Mouse (Mus musculus) heart, embryonic 12.5 days (tissue): ENCODE data around the gene Parp9. TPM values are rescaled to one million over a fixed set of nuclear protein-coding genes. Genes with fewer than 3 reads are reported as not detected.
"Not testable (repeated sequence)": the region's sequence is repeated elsewhere in the genome, so short reads cannot be mapped to it uniquely, and the experiment has no call there.

Source experiments
- ATAC-seq: fragments of 200-750 bp; cut with Nextera tagmentation; 2 replicates; pipeline ENCODE4 v1.8.0; 2017; ENCODE audit warnings: moderate TSS enrichment, moderate library complexity; ENCODE audit not compliant: insufficient number of reproducible peaks, low FRiP score
- H3K27ac ChIP-seq: fragments of 300-500 bp; sonication (generic); 2 replicates; pipeline ENCODE4 v1.5.1; 2016; ENCODE audit warnings: mild to moderate bottlenecking, moderate library complexity; ENCODE audit not compliant: poor library complexity, severe bottlenecking
- H3K27me3 ChIP-seq: fragments of 300-500 bp; sonication (generic); replicated peaks from 2 replicates; pipeline ENCODE4 v1.6.1; 2016; ENCODE audit warnings: mild to moderate bottlenecking, moderate library complexity
- H3K36me3 ChIP-seq: fragments of 300-500 bp; sonication (generic); 2 replicates; pipeline ENCODE4 v1.6.1; 2016; ENCODE audit warnings: mild to moderate bottlenecking, moderate library complexity
- H3K4me1 ChIP-seq: fragments of 300-500 bp; sonication (generic); replicated peaks from 2 replicates; pipeline ENCODE4 v1.6.1; 2016; ENCODE audit warnings: mild to moderate bottlenecking
- H3K4me2 ChIP-seq: fragments of 300-500 bp; sonication (generic); 2 replicates; pipeline ENCODE4 v1.6.1; 2016; ENCODE audit warnings: mild to moderate bottlenecking, moderate library complexity
- H3K4me3 ChIP-seq: fragments of 300-500 bp; sonication (generic); 2 replicates; pipeline ENCODE4 v1.5.1; 2016; ENCODE audit warnings: mild to moderate bottlenecking
- H3K9ac ChIP-seq: fragments of 300-500 bp; sonication (generic); 2 replicates; pipeline ENCODE4 v1.6.1; 2016; ENCODE audit warnings: mild to moderate bottlenecking, moderate library complexity
- H3K9me3 ChIP-seq: fragments of 300-500 bp; sonication (generic); replicated peaks from 2 replicates; pipeline ENCODE4 v1.6.1; 2016; ENCODE audit warnings: mild to moderate bottlenecking, moderate library complexity
- WGBS: fragments of 180-500 bp; shearing (Covaris S2); methylation state at CpG from one replicate; pipeline ENCODE4 v1.1.7; 2016; 5-methylcytosine and 5-hydroxymethylcytosine counted together
- polyA plus RNA-seq: library from polyadenylated mRNA; unstranded; fragments of >200 nt; fragmentation: Nextera tagmentation; extraction: Ambion mirVana; gene quantifications from 2 replicates; pipeline ENCODE4 v1.2.1, GENCODE M21; 2016

Gene Parp9
- polyA plus RNA-seq, 1 experiment from 2014 or later, result 6.5 TPM

GRCm38 (mm10) chr16:35968149-35968548 is 29.9 kb downstream of the Parp9 start:
- no peaks in the 10 kb centered on the region for H3K9me3 ChIP-seq
- no peak overlapping the region for H3K9ac ChIP-seq
- H3K36me3 ChIP-seq, result peaks cover 2% of the 10 kb centered on the region; the same call in 1 of the 2 replicates
- no peak overlapping the region for H3K27ac ChIP-seq
- H3K4me1 ChIP-seq, result no peaks in the 10 kb centered on the region
- ATAC-seq, result no peak
- H3K27me3 ChIP-seq, result no peaks in the 10 kb centered on the region
- no peak overlapping the region for H3K4me3 ChIP-seq
- H3K4me2 ChIP-seq, result no peak overlapping the region
- 35% methylated on average over 2 of the region's 2 CpGs for WGBS

- Histone ChIP-seq H3K4me1 (no peaks in the 10 kb centered on the region), H3K27ac (no peak overlapping the region), H3K27me3 (no peaks in the 10 kb centered on the region), H3K9ac (no peak overlapping the region), H3K4me2 (no peak overlapping the region), H3K36me3 (no peaks in the 10 kb centered on the region; the same call in 1 of the 2 replicates), H3K4me3 (no peak overlapping the region), H3K9me3 (no peaks in the 10 kb centered on the region)
- 63% methylated on average over 1 of the region's 1 CpGs for WGBS
- ATAC-seq, result no peak
Measured at GRCm38 (mm10) chr16:35974021-35974420, 35.8 kb downstream of the Parp9 start.

GRCm38 (mm10) chr16:35978450-35978849 is 40.2 kb downstream of the Parp9 start, which contains the start of gene Kpna1:
Kpna1 (plus strand) TSS chr16:35978750.
- not testable (repeated sequence) for H3K27me3 ChIP-seq, H3K9me3 ChIP-seq, H3K4me3 ChIP-seq, H3K4me1 ChIP-seq, H3K9ac ChIP-seq, ATAC-seq, H3K4me2 ChIP-seq, H3K27ac ChIP-seq, H3K36me3 ChIP-seq
- whole genome bisulfite sequencing, result 92% methylated on average over 1 of the region's 1 CpGs

GRCm38 (mm10) chr16:35981363-35981821 is 43.1 kb downstream of the Parp9 start:
- no peak overlapping the region for H3K27ac ChIP-seq
- H3K4me3 ChIP-seq, result no peak overlapping the region
- peak; percentile 96 for ATAC-seq
- no peaks in the 10 kb centered on the region for H3K36me3 ChIP-seq
- no peaks in the 10 kb centered on the region for H3K9me3 ChIP-seq
- H3K4me1 ChIP-seq, result peaks cover 13% of the 10 kb centered on the region
- WGBS, result 45% methylated on average over 19 of the region's 19 CpGs
- no peaks in the 10 kb centered on the region for H3K27me3 ChIP-seq
- H3K9ac ChIP-seq, result no peak overlapping the region
- peak overlapping the region; percentile 0 for H3K4me2 ChIP-seq

GRCm38 (mm10) chr16:35982506-35982901 is 44.2 kb downstream of the Parp9 start:
- H3K4me2 ChIP-seq, result peak overlapping the region; percentile 75
- H3K9me3 ChIP-seq, result no peaks in the 10 kb centered on the region
- H3K4me1 ChIP-seq, result peaks cover 18% of the 10 kb centered on the region
- 3% methylated on average over 15 of the region's 15 CpGs for WGBS
- peak overlapping the region; percentile 97 for H3K9ac ChIP-seq
- no peaks in the 10 kb centered on the region for H3K27me3 ChIP-seq
- H3K4me3 ChIP-seq, result peak overlapping the region; percentile 84
- H3K27ac ChIP-seq, result peak overlapping the region; percentile 100; the same call in 1 of the 2 replicates
- ATAC-seq, result no peak
- H3K36me3 ChIP-seq, result no peaks in the 10 kb centered on the region

- Histone ChIP-seq H3K4me2 (peak overlapping the region; percentile 75), H3K27ac (peak overlapping the region; percentile 100), H3K4me1 (peaks cover 18% of the 10 kb centered on the region), H3K9ac (peak overlapping the region; percentile 97), H3K4me3 (peak overlapping the region; percentile 84), H3K36me3 (no peaks in the 10 kb centered on the region), H3K9me3 (no peaks in the 10 kb centered on the region), H3K27me3 (no peaks in the 10 kb centered on the region)
- ATAC-seq, result peak; percentile 91
- WGBS, result under 1% methylated on average over 44 of the region's 54 CpGs
Measured at GRCm38 (mm10) chr16:35982902-35983516, 44.7 kb downstream of the Parp9 start.

GRCm38 (mm10) chr16:35983517-35984101 is 45.3 kb downstream of the Parp9 start:
- H3K27ac ChIP-seq, result peak overlapping the region; percentile 100
- under 1% methylated on average over 78 of the region's 86 CpGs for WGBS
- peaks cover 18% of the 10 kb centered on the region for H3K4me1 ChIP-seq
- H3K27me3 ChIP-seq, result no peaks in the 10 kb centered on the region
- ATAC-seq, result peak; percentile 81
- H3K9me3 ChIP-seq, result no peaks in the 10 kb centered on the region
- no peaks in the 10 kb centered on the region for H3K36me3 ChIP-seq
- H3K9ac ChIP-seq, result peak overlapping the region; percentile 97
- H3K4me3 ChIP-seq, result peak overlapping the region; percentile 84
- H3K4me2 ChIP-seq, result peak overlapping the region; percentile 75

- WGBS, result 35% methylated on average over 3 of the region's 3 CpGs
- Histone ChIP-seq H3K27ac (no peak overlapping the region), H3K27me3 (no peaks in the 10 kb centered on the region), H3K4me2 (peak overlapping the region; percentile 75), H3K9me3 (no peaks in the 10 kb centered on the region), H3K9ac (no peak overlapping the region), H3K4me1 (peaks cover 18% of the 10 kb centered on the region), H3K4me3 (peak overlapping the region; percentile 84), H3K36me3 (no peaks in the 10 kb centered on the region)
- no peak for ATAC-seq
Measured at GRCm38 (mm10) chr16:35984471-35984870, 46.2 kb downstream of the Parp9 start.

GRCm38 (mm10) chr16:35987930-35988329 is 49.7 kb downstream of the Parp9 start:
- WGBS, result 85% methylated on average over 1 of the region's 1 CpGs
- Histone ChIP-seq H3K36me3 (no peaks in the 10 kb centered on the region), H3K27ac (no peak overlapping the region), H3K4me2 (no peak overlapping the region), H3K9ac (no peak overlapping the region), H3K9me3 (no peaks in the 10 kb centered on the region), H3K4me1 (peaks cover 18% of the 10 kb centered on the region), H3K4me3 (no peak overlapping the region), H3K27me3 (no peaks in the 10 kb centered on the region)
- ATAC-seq, result no peak

- H3K9ac ChIP-seq, result no peak overlapping the region
- WGBS, result 68% methylated on average over 1 of the region's 1 CpGs
- H3K27ac ChIP-seq, result no peak overlapping the region
- H3K4me3 ChIP-seq, result no peak overlapping the region
- no peaks in the 10 kb centered on the region; the same call in 1 of the 2 replicates for H3K4me1 ChIP-seq
- ATAC-seq, result no peak
- no peaks in the 10 kb centered on the region for H3K9me3 ChIP-seq
- H3K27me3 ChIP-seq, result no peaks in the 10 kb centered on the region
- no peak overlapping the region for H3K4me2 ChIP-seq
- no peaks in the 10 kb centered on the region for H3K36me3 ChIP-seq
Measured at GRCm38 (mm10) chr16:35992391-35992790, 54.1 kb downstream of the Parp9 start.

- no peak overlapping the region for H3K4me3 ChIP-seq
- WGBS, result 91% methylated on average over 3 of the region's 3 CpGs
- no peaks in the 10 kb centered on the region for H3K27me3 ChIP-seq
- no peaks in the 10 kb centered on the region for H3K36me3 ChIP-seq
- H3K27ac ChIP-seq, result no peak overlapping the region
- H3K4me1 ChIP-seq, result no peaks in the 10 kb centered on the region; the same call in 1 of the 2 replicates
- no peak overlapping the region for H3K4me2 ChIP-seq
- H3K9ac ChIP-seq, result no peak overlapping the region
- ATAC-seq, result no peak
- no peaks in the 10 kb centered on the region for H3K9me3 ChIP-seq
Measured at GRCm38 (mm10) chr16:35993316-35993715, 55.0 kb downstream of the Parp9 start.
